Mouse (Mus musculus): ENCODE data around the gene Eid1.

The Eid1 gene

GRCm38 (mm10) chr2:125672957-125673631 lies at the start of gene Eid1:
Eid1 (plus strand) TSS chr2:125673095.
- peak; percentile 91 for DNase-seq (ENCODE audit: low read depth)

GRCm38 (mm10) chr2:125623211-125623610 lies 49.7 kb upstream of the Eid1 start:
- no peak for DNase-seq (ENCODE audit: low read depth)

- DNase-seq (ENCODE audit: low read depth): no peak
These were observed 48.7 kb upstream of the Eid1 start for GRCm38 (mm10) chr2:125624127-125624685.

GRCm38 (mm10) chr2:125624837-125625351 lies 48.0 kb upstream of the Eid1 start, which contains the start of gene Cep152:
Cep152 (minus strand) TSS chr2:125625113.
- DNase-seq (ENCODE audit: low read depth): peak; percentile 95

GRCm38 (mm10) chr2:125626536-125626935 lies 46.4 kb upstream of the Eid1 start:
- DNase-seq (ENCODE audit: low read depth): no peak

GRCm38 (mm10) chr2:125628487-125628886 lies 44.4 kb upstream of the Eid1 start:
- DNase-seq (ENCODE audit: low read depth): no peak

- DNase-seq (ENCODE audit: low read depth): no peak
These were observed 42.9 kb upstream of the Eid1 start for GRCm38 (mm10) chr2:125630010-125630409.

GRCm38 (mm10) chr2:125637331-125637730 lies 35.6 kb upstream of the Eid1 start:
- no peak for DNase-seq (ENCODE audit: low read depth)

GRCm38 (mm10) chr2:125644912-125645311 lies 28.0 kb upstream of the Eid1 start:
- no peak for DNase-seq (ENCODE audit: low read depth)

- no peak for DNase-seq (ENCODE audit: low read depth)
These were observed 22.9 kb upstream of the Eid1 start for GRCm38 (mm10) chr2:125650038-125650437.

- no peak for DNase-seq (ENCODE audit: low read depth)
These were observed 22.0 kb upstream of the Eid1 start for GRCm38 (mm10) chr2:125650742-125651352.

- DNase-seq (ENCODE audit: low read depth): no peak
These were observed 21.3 kb upstream of the Eid1 start for GRCm38 (mm10) chr2:125651563-125651962.

- no peak for DNase-seq (ENCODE audit: low read depth)
These were observed 19.6 kb upstream of the Eid1 start for GRCm38 (mm10) chr2:125653286-125653685.

GRCm38 (mm10) chr2:125655391-125655790 lies 17.5 kb upstream of the Eid1 start:
- DNase-seq (ENCODE audit: low read depth): no peak

GRCm38 (mm10) chr2:125659823-125660536 lies 12.9 kb upstream of the Eid1 start:
- peak; percentile 84 for DNase-seq (ENCODE audit: low read depth)

GRCm38 (mm10) chr2:125660537-125661130 lies 12.3 kb upstream of the Eid1 start:
- no peak for DNase-seq (ENCODE audit: low read depth)

- no peak for DNase-seq (ENCODE audit: low read depth)
These were observed 11.7 kb upstream of the Eid1 start for GRCm38 (mm10) chr2:125661156-125661555.

- no peak for DNase-seq (ENCODE audit: low read depth)
These were observed 10.4 kb upstream of the Eid1 start for GRCm38 (mm10) chr2:125662517-125662916.

- DNase-seq (ENCODE audit: low read depth): no peak
These were observed 7.7 kb upstream of the Eid1 start for GRCm38 (mm10) chr2:125665213-125665612.

- no peak for DNase-seq (ENCODE audit: low read depth)
These were observed 7.0 kb upstream of the Eid1 start for GRCm38 (mm10) chr2:125665909-125666308.

GRCm38 (mm10) chr2:125666668-125667067 lies 6.2 kb upstream of the Eid1 start:
- DNase-seq (ENCODE audit: low read depth): no peak

- DNase-seq (ENCODE audit: low read depth): peak; percentile 39
These were observed 5.7 kb upstream of the Eid1 start for GRCm38 (mm10) chr2:125667184-125667583.

All from naive thymus-derived CD4-positive, alpha-beta T cell, adult 2 months (primary cell).